Mouse (Mus musculus): Measurements from ENCODE around the gene Hagh. TPM values are rescaled to one million over a fixed set of nuclear protein-coding genes. Genes with fewer than 3 reads are reported as not detected.

Hagh gene
- polyA plus RNA-seq (2015; fragmentation: Nextera tagmentation; extraction: Ambion mirVana), result 104 and 105 TPM in 2 replicates

- Histone ChIP-seq H3K4me3 (ENCODE audit: low read depth, low read length) (no peak within 1 kb of the TSS), H3K9ac (ENCODE audit: low read depth, low read length) (no peak within 1 kb of the TSS), H3K9me3 (ENCODE audit: control insufficient read depth) (no peaks in the 10 kb centered on the region), H3K27ac (ENCODE audit: low read depth, low read length) (no peak within 1 kb of the TSS), H3K4me2 (replicated peaks; ENCODE audit: low read depth) (no peak within 1 kb of the TSS), H3K27me3 (replicated peaks; ENCODE audit: control insufficient read depth, insufficient read depth, low read length) (no peaks in the 10 kb centered on the region), H3K4me1 (replicated peaks; ENCODE audit: control insufficient read depth, insufficient read depth, low read length) (no peaks in the 10 kb centered on the region; the same call in 1 of the 2 replicates), H3K36me3 (ENCODE audit: control insufficient read depth, insufficient read depth) (no peaks in the 10 kb centered on the region)
- no peak for ATAC-seq
- TF ChIP-seq CTCF (IDR thresholded peaks at IDR 0.05; ENCODE audit: low read depth), result no peak
- WGBS, result 66% methylated on average over 8 of the region's 8 CpGs
Measured at GRCm38 (mm10) chr17:24839842-24840241, at the start of gene Hagh. TSS of gene Hagh (plus strand) at chr17:24840143.

- Histone ChIP-seq H3K4me2 (replicated peaks; ENCODE audit: low read depth) (no peak overlapping the region), H3K4me1 (replicated peaks; ENCODE audit: control insufficient read depth, insufficient read depth, low read length) (no peaks in the 10 kb centered on the region), H3K36me3 (ENCODE audit: control insufficient read depth, insufficient read depth) (no peaks in the 10 kb centered on the region), H3K9ac (ENCODE audit: low read depth, low read length) (no peak overlapping the region), H3K27me3 (replicated peaks; ENCODE audit: control insufficient read depth, insufficient read depth, low read length) (no peaks in the 10 kb centered on the region; the same call in 1 of the 2 replicates), H3K4me3 (ENCODE audit: low read depth, low read length) (no peak overlapping the region), H3K9me3 (ENCODE audit: control insufficient read depth) (no peaks in the 10 kb centered on the region), H3K27ac (ENCODE audit: low read depth, low read length) (no peak overlapping the region)
- WGBS, result 49% methylated on average over 8 of the region's 8 CpGs
- no peak for ATAC-seq
- TF ChIP-seq CTCF (IDR thresholded peaks at IDR 0.05; ENCODE audit: low read depth), result no peak
Measured at GRCm38 (mm10) chr17:24792190-24792589, 47.8 kb upstream of the Hagh start.

GRCm38 (mm10) chr17:24794791-24795190 lies 45.2 kb upstream of the Hagh start:
- Histone ChIP-seq H3K4me2 (replicated peaks; ENCODE audit: low read depth) (no peak overlapping the region), H3K27me3 (replicated peaks; ENCODE audit: control insufficient read depth, insufficient read depth, low read length) (no peaks in the 10 kb centered on the region; the same call in 1 of the 2 replicates), H3K27ac (ENCODE audit: low read depth, low read length) (no peak overlapping the region), H3K4me1 (replicated peaks; ENCODE audit: control insufficient read depth, insufficient read depth, low read length) (no peaks in the 10 kb centered on the region), H3K9me3 (ENCODE audit: control insufficient read depth) (no peaks in the 10 kb centered on the region), H3K36me3 (ENCODE audit: control insufficient read depth, insufficient read depth) (no peaks in the 10 kb centered on the region), H3K9ac (ENCODE audit: low read depth, low read length) (no peak overlapping the region), H3K4me3 (ENCODE audit: low read depth, low read length) (no peak overlapping the region)
- ATAC-seq, result no peak
- WGBS, result 81% methylated on average over 12 of the region's 12 CpGs
- TF ChIP-seq CTCF (IDR thresholded peaks at IDR 0.05; ENCODE audit: low read depth), result no peak

GRCm38 (mm10) chr17:24796969-24797368 lies 43.0 kb upstream of the Hagh start:
- Histone ChIP-seq H3K4me1 (replicated peaks; ENCODE audit: control insufficient read depth, insufficient read depth, low read length) (no peaks in the 10 kb centered on the region), H3K4me3 (ENCODE audit: low read depth, low read length) (no peak overlapping the region), H3K27me3 (replicated peaks; ENCODE audit: control insufficient read depth, insufficient read depth, low read length) (no peaks in the 10 kb centered on the region), H3K27ac (ENCODE audit: low read depth, low read length) (no peak overlapping the region), H3K36me3 (ENCODE audit: control insufficient read depth, insufficient read depth) (no peaks in the 10 kb centered on the region), H3K4me2 (replicated peaks; ENCODE audit: low read depth) (no peak overlapping the region), H3K9ac (ENCODE audit: low read depth, low read length) (no peak overlapping the region), H3K9me3 (ENCODE audit: control insufficient read depth) (no peaks in the 10 kb centered on the region)
- no peak for ATAC-seq
- WGBS, result 49% methylated on average over 3 of the region's 3 CpGs
- TF ChIP-seq CTCF (IDR thresholded peaks at IDR 0.05; ENCODE audit: low read depth), result no peak

GRCm38 (mm10) chr17:24798229-24798628 lies 41.7 kb upstream of the Hagh start:
- no peaks in the 10 kb centered on the region for H3K36me3 ChIP-seq (ENCODE audit: control insufficient read depth, insufficient read depth)
- H3K9ac ChIP-seq (ENCODE audit: low read depth, low read length), result no peak overlapping the region
- H3K9me3 ChIP-seq (ENCODE audit: control insufficient read depth), result no peaks in the 10 kb centered on the region
- H3K4me1 ChIP-seq (replicated peaks; ENCODE audit: control insufficient read depth, insufficient read depth, low read length), result no peaks in the 10 kb centered on the region
- no peak overlapping the region for H3K4me3 ChIP-seq (ENCODE audit: low read depth, low read length)
- no peak overlapping the region for H3K27ac ChIP-seq (ENCODE audit: low read depth, low read length)
- no peak for ATAC-seq
- no peak for TF ChIP-seq CTCF (IDR thresholded peaks at IDR 0.05; ENCODE audit: low read depth)
- H3K4me2 ChIP-seq (replicated peaks; ENCODE audit: low read depth), result no peak overlapping the region
- 60% methylated on average over 9 of the region's 9 CpGs for WGBS
- no peaks in the 10 kb centered on the region for H3K27me3 ChIP-seq (replicated peaks; ENCODE audit: control insufficient read depth, insufficient read depth, low read length)

GRCm38 (mm10) chr17:24799476-24799875 lies 40.5 kb upstream of the Hagh start:
- no peak for ATAC-seq

GRCm38 (mm10) chr17:24800524-24800923 lies 39.4 kb upstream of the Hagh start:
- Histone ChIP-seq H3K36me3 (ENCODE audit: control insufficient read depth, insufficient read depth) (no peaks in the 10 kb centered on the region), H3K9me3 (ENCODE audit: control insufficient read depth) (no peaks in the 10 kb centered on the region), H3K4me2 (replicated peaks; ENCODE audit: low read depth) (no peak overlapping the region), H3K4me3 (ENCODE audit: low read depth, low read length) (no peak overlapping the region), H3K27me3 (replicated peaks; ENCODE audit: control insufficient read depth, insufficient read depth, low read length) (peaks cover 7% of the 10 kb centered on the region; the same call in 1 of the 2 replicates), H3K9ac (ENCODE audit: low read depth, low read length) (no peak overlapping the region), H3K27ac (ENCODE audit: low read depth, low read length) (no peak overlapping the region), H3K4me1 (replicated peaks; ENCODE audit: control insufficient read depth, insufficient read depth, low read length) (no peaks in the 10 kb centered on the region)
- ATAC-seq, result no peak
- peak; percentile 16; the same call in 1 of the 2 replicates for TF ChIP-seq CTCF (IDR thresholded peaks at IDR 0.05; ENCODE audit: low read depth)
- 50% methylated on average over 3 of the region's 3 CpGs for WGBS

More at GRCm38 (mm10) chr17:24799476-24799875, 40.5 kb upstream of the Hagh start:
- H3K4me2 ChIP-seq (replicated peaks; ENCODE audit: low read depth), result no peak overlapping the region
- no peak overlapping the region for H3K9ac ChIP-seq (ENCODE audit: low read depth, low read length)
- peaks cover 4% of the 10 kb centered on the region; the same call in 1 of the 2 replicates for H3K27me3 ChIP-seq (replicated peaks; ENCODE audit: control insufficient read depth, insufficient read depth, low read length)
- no peaks in the 10 kb centered on the region for H3K9me3 ChIP-seq (ENCODE audit: control insufficient read depth)
- no peaks in the 10 kb centered on the region for H3K4me1 ChIP-seq (replicated peaks; ENCODE audit: control insufficient read depth, insufficient read depth, low read length)
- no peak overlapping the region for H3K4me3 ChIP-seq (ENCODE audit: low read depth, low read length)
- TF ChIP-seq CTCF (IDR thresholded peaks at IDR 0.05; ENCODE audit: low read depth), result no peak
- H3K36me3 ChIP-seq (ENCODE audit: control insufficient read depth, insufficient read depth), result no peaks in the 10 kb centered on the region
- 82% methylated on average over 4 of the region's 4 CpGs for WGBS
- H3K27ac ChIP-seq (ENCODE audit: low read depth, low read length), result no peak overlapping the region
